Mouse (Mus musculus): ENCODE results near the gene Ifit2. TPM values are rescaled to one million over a fixed set of nuclear protein-coding genes. Genes with fewer than 3 reads are reported as not detected.

Ifit2 gene
- polyA plus RNA-seq, 1 experiment from 2014 or later = 7.7 TPM

DNA sequence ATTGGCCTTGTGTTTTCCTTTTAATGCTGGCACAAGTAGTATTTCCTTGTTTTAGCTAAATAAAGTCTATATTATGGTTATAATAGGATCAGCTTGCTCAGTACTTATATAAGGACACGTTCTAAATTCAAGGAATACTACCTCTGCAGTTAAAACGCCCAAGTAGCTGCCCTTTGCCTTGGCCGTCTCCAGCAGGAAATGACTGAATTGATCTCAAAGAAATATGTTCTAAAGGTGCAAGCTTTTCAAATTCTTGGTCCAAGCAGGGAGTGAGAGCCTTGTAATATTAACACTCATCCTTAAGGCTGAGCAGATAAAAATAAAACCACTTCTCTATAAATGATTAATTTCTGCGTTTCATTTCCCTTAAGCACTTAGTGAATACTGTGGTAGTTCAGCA is 30.4 kb upstream of the Ifit2 start:
- H3K27me3 ChIP-seq = no peaks in the 10 kb centered on the region
- H3K4me3 ChIP-seq = no peak overlapping the region
- ATAC-seq (replicated peaks; ENCODE audit: insufficient number of reproducible peaks, insufficient read depth, low FRiP score, low read depth) = no peak
- H3K9ac ChIP-seq = no peak overlapping the region
- no peaks in the 10 kb centered on the region for H3K9me3 ChIP-seq (replicated peaks)
- peaks cover 7% of the 10 kb centered on the region for H3K4me1 ChIP-seq (replicated peaks)
- H3K4me2 ChIP-seq = no peak overlapping the region
- peaks cover 6% of the 10 kb centered on the region; the same call in 1 of the 2 replicates for H3K36me3 ChIP-seq
- WGBS = 76% methylated on average over 4 of the region's 4 CpGs
- H3K27ac ChIP-seq = no peak overlapping the region

DNA sequence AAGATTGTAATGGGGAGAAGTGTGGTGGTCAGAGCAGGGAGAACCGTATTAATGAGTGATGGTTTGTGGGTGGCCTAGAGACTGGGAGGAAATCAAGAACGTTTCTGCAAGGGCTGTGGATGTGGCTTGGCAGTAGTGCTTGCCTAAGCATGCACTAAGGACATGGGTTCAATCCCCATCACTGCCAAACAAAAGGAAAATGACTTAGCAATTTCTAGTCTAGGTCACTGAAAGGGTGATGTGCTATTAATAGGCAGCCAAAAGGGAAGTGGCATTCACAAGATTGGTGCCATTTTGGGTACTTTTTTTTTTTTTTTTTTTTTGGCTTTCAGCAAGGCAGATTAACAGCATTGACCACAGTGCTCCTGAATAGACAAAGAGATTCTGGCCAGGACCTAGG is 29.1 kb upstream of the Ifit2 start:
- Histone ChIP-seq H3K27me3 (no peaks in the 10 kb centered on the region), H3K4me3 (no peak overlapping the region), H3K9ac (no peak overlapping the region), H3K9me3 (replicated peaks) (no peaks in the 10 kb centered on the region), H3K4me2 (no peak overlapping the region), H3K27ac (no peak overlapping the region), H3K36me3 (peaks cover 6% of the 10 kb centered on the region; the same call in 1 of the 2 replicates), H3K4me1 (replicated peaks) (peaks cover 14% of the 10 kb centered on the region)
- WGBS = 62% methylated on average over 2 of the region's 2 CpGs
- ATAC-seq (replicated peaks; ENCODE audit: insufficient number of reproducible peaks, insufficient read depth, low FRiP score, low read depth) = no peak

DNA sequence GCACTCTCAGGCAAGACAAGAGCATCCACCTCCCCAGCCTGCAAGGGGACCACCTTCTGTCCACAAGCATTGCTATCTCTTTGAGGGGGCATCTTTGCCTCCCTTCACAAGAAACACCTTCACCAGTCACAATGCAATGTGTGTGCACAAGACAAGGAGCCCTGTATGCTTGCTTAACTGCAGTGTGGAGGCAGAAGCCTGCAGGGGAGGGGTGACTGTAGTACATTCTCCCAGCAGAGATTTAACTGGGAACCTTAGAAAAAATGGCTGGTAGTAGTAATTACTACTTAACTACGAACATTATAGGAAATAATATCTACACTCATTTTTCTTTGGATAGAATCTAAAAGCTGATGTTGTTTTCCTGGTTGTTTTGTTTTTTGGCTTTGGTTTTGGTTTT is 28.5 kb upstream of the Ifit2 start:
- no peak overlapping the region for H3K27ac ChIP-seq
- no peaks in the 10 kb centered on the region for H3K27me3 ChIP-seq
- 94% methylated on average over 1 of the region's 1 CpGs for WGBS
- H3K4me2 ChIP-seq = no peak overlapping the region
- no peak for ATAC-seq (replicated peaks; ENCODE audit: insufficient number of reproducible peaks, insufficient read depth, low FRiP score, low read depth)
- H3K4me1 ChIP-seq (replicated peaks) = peaks cover 17% of the 10 kb centered on the region
- no peaks in the 10 kb centered on the region for H3K9me3 ChIP-seq (replicated peaks)
- H3K36me3 ChIP-seq = peaks cover 6% of the 10 kb centered on the region; the same call in 1 of the 2 replicates
- H3K9ac ChIP-seq = no peak overlapping the region
- no peak overlapping the region for H3K4me3 ChIP-seq

DNA sequence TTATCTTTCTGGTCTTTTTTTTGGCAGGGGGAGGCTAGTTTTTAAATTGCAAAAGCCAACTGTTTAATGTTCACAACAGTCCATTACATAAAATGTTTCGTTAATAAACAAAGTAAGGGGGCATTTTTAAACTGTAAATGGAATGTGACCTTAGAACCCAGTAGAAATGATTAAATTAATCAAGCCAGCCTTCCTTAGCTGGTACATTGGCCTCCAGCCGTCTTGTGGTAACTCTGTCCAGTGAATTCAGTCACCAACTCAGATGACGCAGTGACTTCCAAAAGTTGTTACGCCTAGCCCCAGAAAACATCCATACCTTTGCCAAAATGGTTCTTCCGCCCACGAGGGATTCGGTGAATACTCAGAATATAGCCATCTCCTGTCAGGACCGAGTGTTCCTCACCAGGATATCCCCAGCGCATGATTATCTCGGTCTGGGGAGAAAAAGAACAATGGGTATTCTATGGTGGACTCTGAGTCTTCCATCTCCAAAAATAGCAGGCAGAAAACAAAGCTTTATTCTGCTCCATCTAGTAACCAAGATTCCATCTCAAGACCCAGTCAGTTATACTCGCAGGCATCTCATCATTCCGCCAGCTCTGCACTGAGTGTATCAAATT is 27.3 kb upstream of the Ifit2 start:
- H3K4me1 ChIP-seq (replicated peaks) = peaks cover 17% of the 10 kb centered on the region
- no peak for ATAC-seq (replicated peaks; ENCODE audit: insufficient number of reproducible peaks, insufficient read depth, low FRiP score, low read depth)
- H3K4me3 ChIP-seq = no peak overlapping the region
- H3K9ac ChIP-seq = no peak overlapping the region
- peaks cover 6% of the 10 kb centered on the region; the same call in 1 of the 2 replicates for H3K36me3 ChIP-seq
- WGBS = 71% methylated on average over 12 of the region's 12 CpGs
- no peak overlapping the region for H3K27ac ChIP-seq
- no peak overlapping the region for H3K4me2 ChIP-seq
- H3K27me3 ChIP-seq = no peaks in the 10 kb centered on the region
- no peaks in the 10 kb centered on the region for H3K9me3 ChIP-seq (replicated peaks)

DNA sequence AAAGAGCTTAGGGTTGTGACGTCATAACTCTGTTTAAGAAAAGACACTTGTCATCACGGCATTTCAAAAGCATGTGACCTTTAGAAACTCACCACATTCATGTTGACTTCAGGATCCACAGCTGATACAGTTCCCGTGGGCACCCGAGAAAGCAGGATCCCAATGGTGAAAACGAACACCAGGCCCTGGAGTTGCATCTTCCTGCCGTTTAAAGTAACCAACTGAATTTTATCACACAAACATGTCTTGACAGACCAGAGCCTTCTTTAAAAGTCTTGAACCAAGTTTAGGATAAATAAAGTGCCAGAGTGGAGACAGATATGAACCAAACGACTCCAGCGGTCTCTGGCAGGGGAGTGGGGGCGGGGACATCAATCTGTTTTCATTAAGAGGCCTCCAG is 25.8 kb upstream of the Ifit2 start:
- Histone ChIP-seq H3K9ac (no peak overlapping the region), H3K4me1 (replicated peaks) (peaks cover 17% of the 10 kb centered on the region), H3K36me3 (peaks cover 2% of the 10 kb centered on the region; the same call in 1 of the 2 replicates), H3K27ac (no peak overlapping the region), H3K9me3 (replicated peaks) (no peaks in the 10 kb centered on the region), H3K4me3 (no peak overlapping the region), H3K27me3 (no peaks in the 10 kb centered on the region), H3K4me2 (0 out of 2 replicates have a peak overlapping the region, but pooled peaks have one; percentile 5)
- no peak for ATAC-seq (replicated peaks; ENCODE audit: insufficient number of reproducible peaks, insufficient read depth, low FRiP score, low read depth)
- WGBS = 30% methylated on average over 9 of the region's 9 CpGs

DNA sequence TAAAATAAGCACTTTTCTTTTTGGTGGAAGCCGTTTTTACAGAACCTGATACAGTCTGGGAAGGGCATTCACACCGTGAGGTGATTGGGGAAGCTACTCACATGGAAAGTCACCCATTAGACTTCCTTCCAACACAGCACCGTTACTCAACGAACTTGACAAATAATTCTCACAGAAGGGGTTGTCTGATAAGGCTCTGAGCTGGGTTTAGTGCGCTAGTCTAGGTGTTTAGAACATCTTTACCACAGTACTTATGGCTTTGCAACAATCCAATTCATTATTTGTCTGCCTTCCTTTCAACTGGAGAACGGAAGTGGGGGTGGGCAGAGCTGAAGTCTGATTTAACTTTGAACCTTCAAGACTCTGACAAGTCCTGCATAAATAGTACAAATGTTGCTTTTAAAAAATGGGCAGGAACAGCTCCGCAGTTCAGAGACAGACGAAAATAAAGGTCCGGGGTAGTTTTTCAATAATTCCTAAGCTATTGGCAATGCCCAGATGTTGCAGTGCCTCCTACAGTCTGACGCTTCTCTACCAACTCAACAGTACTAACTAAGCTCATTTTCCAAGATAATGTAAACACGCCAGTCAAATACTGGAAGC is 24.1 kb upstream of the Ifit2 start:
- no peak for ATAC-seq (replicated peaks; ENCODE audit: insufficient number of reproducible peaks, insufficient read depth, low FRiP score, low read depth)
- Histone ChIP-seq H3K9me3 (replicated peaks) (no peaks in the 10 kb centered on the region), H3K36me3 (peaks cover 2% of the 10 kb centered on the region; the same call in 1 of the 2 replicates)

DNA sequence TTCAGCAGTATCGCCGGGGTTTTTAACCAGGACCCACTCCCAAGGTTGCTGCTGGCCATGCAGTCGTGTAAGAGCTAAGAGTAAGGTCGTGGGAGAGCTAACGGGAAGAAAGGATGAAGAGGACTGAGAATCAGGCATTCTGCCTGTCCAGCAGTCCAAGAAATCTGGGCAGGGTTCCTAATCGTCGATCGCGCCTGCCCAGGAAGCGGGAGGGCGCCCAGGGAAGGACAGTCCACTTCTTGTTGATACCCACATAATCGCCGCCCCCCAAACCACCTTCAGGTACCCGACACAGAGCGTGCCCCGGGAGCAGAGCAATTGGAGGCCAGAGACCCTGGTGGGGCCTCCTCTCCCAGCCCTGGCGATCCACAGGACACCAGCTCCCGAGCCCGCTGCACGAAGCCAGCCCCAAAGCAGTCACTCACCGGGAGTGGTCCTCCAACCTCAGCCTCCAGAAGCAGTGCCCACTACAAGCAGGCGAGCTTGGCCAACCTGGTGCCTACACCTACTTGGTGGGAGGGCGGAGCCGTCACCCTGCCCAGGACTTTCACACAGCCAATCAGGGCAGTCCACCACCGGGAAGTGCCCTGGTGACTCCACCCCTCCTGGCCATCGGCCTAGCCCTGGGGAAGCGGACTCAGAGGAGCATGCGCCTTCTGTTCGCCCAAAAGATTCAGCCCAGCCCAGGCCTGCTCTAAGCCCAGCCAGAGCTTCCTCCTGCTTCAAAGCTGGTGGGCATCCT is 23.4 kb upstream of the Ifit2 start, which contains the start of gene Lipa:
Gene Lipa, minus strand, starts transcription at position 534 of the 742 bp plus-strand sequence.
- ATAC-seq (replicated peaks; ENCODE audit: insufficient number of reproducible peaks, insufficient read depth, low FRiP score, low read depth) = peak; percentile 100
- no peaks in the 10 kb centered on the region for H3K27me3 ChIP-seq
- peak within 1 kb of the TSS; percentile 78 for H3K4me3 ChIP-seq
- under 1% methylated on average over 29 of the region's 29 CpGs for WGBS
- peak within 1 kb of the TSS; percentile 71 for H3K9ac ChIP-seq
- H3K4me1 ChIP-seq (replicated peaks) = peaks cover 17% of the 10 kb centered on the region
- peak within 1 kb of the TSS; percentile 78 for H3K27ac ChIP-seq
- peaks cover 2% of the 10 kb centered on the region; the same call in 1 of the 2 replicates for H3K36me3 ChIP-seq
- H3K9me3 ChIP-seq (replicated peaks) = no peaks in the 10 kb centered on the region
- H3K4me2 ChIP-seq = peak within 1 kb of the TSS; percentile 86

More for the DNA sequence above, 24.1 kb upstream of the Ifit2 start:
- Histone ChIP-seq H3K4me3 (peak overlapping the region; percentile 78), H3K4me2 (peak overlapping the region; percentile 86), H3K27ac (peak overlapping the region; percentile 78), H3K9ac (peak overlapping the region; percentile 71), H3K4me1 (replicated peaks) (peaks cover 17% of the 10 kb centered on the region), H3K27me3 (no peaks in the 10 kb centered on the region)
- 10% methylated on average over 11 of the region's 11 CpGs for WGBS

DNA sequence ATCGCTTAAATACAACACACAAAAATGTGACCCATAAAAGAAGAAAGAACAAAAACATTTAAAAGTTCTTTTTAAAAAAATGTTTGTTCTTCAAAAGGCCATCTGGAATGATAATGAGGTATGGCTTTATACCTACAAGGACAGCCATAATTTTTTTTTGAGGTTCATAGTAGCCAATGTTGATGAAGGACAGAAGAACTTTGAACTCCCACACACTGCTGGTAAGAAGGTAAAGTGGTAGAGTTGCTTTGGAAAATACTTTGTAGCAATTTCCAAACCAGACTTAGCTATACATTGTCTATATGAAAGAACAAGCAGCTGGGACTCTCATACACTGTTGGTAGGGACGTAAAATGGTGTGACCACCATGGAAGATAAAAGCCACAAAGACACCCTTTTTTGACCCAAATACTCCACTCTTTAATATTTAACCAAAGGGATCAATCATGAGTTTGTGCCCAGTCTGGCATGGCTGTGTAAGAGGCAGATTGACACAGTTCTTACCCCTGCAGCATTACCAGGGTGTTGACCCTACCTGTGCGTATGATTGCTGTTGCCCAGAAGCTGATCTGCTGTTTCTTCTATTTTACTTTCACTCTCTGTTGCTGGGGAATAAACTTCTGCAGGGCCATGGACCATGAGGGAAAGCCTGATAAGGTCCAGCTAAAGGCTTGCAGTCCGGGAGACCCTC is 18.3 kb upstream of the Ifit2 start:
- Histone ChIP-seq H3K4me2 (no peak overlapping the region), H3K9ac (no peak overlapping the region), H3K4me1 (replicated peaks) (no peaks in the 10 kb centered on the region), H3K9me3 (replicated peaks) (no peaks in the 10 kb centered on the region), H3K36me3 (no peaks in the 10 kb centered on the region), H3K27ac (no peak overlapping the region), H3K4me3 (no peak overlapping the region), H3K27me3 (no peaks in the 10 kb centered on the region)
- ATAC-seq (replicated peaks; ENCODE audit: insufficient number of reproducible peaks, insufficient read depth, low FRiP score, low read depth) = no peak
- 91% methylated on average over 4 of the region's 4 CpGs for WGBS

DNA sequence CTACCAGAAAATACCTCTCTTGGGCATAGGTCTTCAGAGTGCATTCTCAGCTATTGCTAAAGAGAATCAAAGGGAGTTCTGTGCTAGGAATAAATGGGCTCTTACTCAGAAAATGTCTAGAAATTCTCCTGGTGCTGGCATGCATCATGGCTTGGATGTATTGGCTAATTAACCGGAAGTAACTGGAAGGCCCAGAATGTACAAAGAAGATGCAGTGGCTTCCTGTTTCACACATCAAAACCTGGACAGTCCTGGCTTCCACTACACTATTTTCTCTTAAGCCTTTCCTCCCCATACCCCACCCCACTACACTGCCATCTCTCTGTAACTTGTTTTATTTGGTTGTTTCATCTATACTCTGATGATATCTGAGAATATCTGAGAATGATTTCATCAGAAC is 11.1 kb upstream of the Ifit2 start:
- Histone ChIP-seq H3K4me2 (no peak overlapping the region), H3K36me3 (no peaks in the 10 kb centered on the region), H3K4me1 (replicated peaks) (no peaks in the 10 kb centered on the region), H3K9me3 (replicated peaks) (no peaks in the 10 kb centered on the region), H3K27me3 (no peaks in the 10 kb centered on the region), H3K4me3 (no peak overlapping the region), H3K9ac (no peak overlapping the region), H3K27ac (no peak overlapping the region)
- 86% methylated on average over 1 of the region's 1 CpGs for WGBS
- ATAC-seq (replicated peaks; ENCODE audit: insufficient number of reproducible peaks, insufficient read depth, low FRiP score, low read depth) = no peak

DNA sequence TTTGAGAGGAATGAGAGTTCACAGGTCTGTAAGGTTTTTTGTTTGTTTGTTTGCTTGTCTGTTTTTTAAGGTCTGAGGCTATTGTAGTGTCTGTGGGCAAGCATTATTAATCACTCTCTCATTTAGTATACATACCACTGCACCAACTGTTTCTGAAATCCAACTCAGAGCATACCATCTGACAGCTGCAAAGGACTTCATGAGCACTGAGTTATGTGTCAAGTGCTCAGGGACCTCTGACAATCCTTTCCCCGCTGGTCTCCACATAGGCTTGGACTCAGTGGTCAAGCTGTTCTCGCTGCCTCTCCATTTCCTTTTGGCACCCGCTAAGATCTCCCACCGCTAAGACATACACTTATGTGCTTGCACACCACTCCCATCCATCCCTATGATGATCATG is 4.3 kb upstream of the Ifit2 start:
- H3K4me2 ChIP-seq = no peak overlapping the region
- WGBS = 80% methylated on average over 4 of the region's 4 CpGs
- no peak overlapping the region for H3K27ac ChIP-seq
- no peaks in the 10 kb centered on the region for H3K27me3 ChIP-seq
- H3K36me3 ChIP-seq = no peaks in the 10 kb centered on the region
- no peak for ATAC-seq (replicated peaks; ENCODE audit: insufficient number of reproducible peaks, insufficient read depth, low FRiP score, low read depth)
- no peak overlapping the region for H3K4me3 ChIP-seq
- no peak overlapping the region for H3K9ac ChIP-seq
- H3K9me3 ChIP-seq (replicated peaks) = no peaks in the 10 kb centered on the region
- H3K4me1 ChIP-seq (replicated peaks) = 0 out of 2 replicates have a peak, but pooled peaks cover 2% of the 10 kb centered on the region

DNA sequence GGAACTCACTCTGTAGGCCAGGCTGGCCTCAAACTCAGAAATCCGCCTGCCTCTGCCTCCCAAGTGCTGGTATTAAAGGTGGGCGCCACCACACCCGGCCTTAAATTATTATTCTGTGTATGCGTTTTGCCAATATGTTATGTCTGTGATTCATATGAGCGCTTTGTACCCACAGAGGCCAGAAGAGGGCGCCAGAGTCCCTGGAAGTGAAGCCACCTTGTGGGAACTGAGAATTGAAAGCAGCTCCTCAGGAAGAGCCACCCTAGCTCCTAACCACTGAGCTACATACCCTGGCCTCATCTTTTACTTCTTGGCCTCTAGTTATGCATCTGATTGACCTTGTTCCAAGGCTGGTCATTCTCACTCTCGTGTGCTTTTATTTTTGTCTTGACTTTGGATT is 2.5 kb upstream of the Ifit2 start:
- ATAC-seq (replicated peaks; ENCODE audit: insufficient number of reproducible peaks, insufficient read depth, low FRiP score, low read depth) = no peak
- Histone ChIP-seq H3K36me3 (no peaks in the 10 kb centered on the region), H3K9ac (no peak overlapping the region), H3K27me3 (no peaks in the 10 kb centered on the region), H3K27ac (no peak overlapping the region), H3K4me1 (replicated peaks) (peaks cover 15% of the 10 kb centered on the region; the same call in 1 of the 2 replicates), H3K4me2 (no peak overlapping the region), H3K9me3 (replicated peaks) (no peaks in the 10 kb centered on the region), H3K4me3 (no peak overlapping the region)
- 26% methylated on average over 7 of the region's 7 CpGs for WGBS
